Mouse (Mus musculus): Measurements from ENCODE around the gene Trmt44.

GRCm38 (mm10) chr5:35562616-35563015, 12.3 kb downstream of the Trmt44 start:
- no peak for TF ChIP-seq CTCF (IDR thresholded peaks at IDR 0.05; ENCODE audit: borderline replicate concordance, extremely low read depth, insufficient read depth, insufficient read length)
- no peak for TF ChIP-seq POLR2A (IDR thresholded peaks at IDR 0.05; ENCODE audit: borderline replicate concordance, extremely low read depth, insufficient read depth, insufficient read length, poor library complexity, severe bottlenecking)

Measured in brain, embryonic 14.5 days (tissue).